Mouse (Mus musculus): ENCODE measurements around the gene Creb3. TPM values are rescaled to one million over a fixed set of nuclear protein-coding genes. Genes with fewer than 3 reads are reported as not detected.
A peak's percentile ranks its signal among the peaks of the same experiment; 100 is the strongest.

Gene Creb3
- polyA plus RNA-seq, 1 experiment from 2014 or later, result 43.3 TPM

DNA sequence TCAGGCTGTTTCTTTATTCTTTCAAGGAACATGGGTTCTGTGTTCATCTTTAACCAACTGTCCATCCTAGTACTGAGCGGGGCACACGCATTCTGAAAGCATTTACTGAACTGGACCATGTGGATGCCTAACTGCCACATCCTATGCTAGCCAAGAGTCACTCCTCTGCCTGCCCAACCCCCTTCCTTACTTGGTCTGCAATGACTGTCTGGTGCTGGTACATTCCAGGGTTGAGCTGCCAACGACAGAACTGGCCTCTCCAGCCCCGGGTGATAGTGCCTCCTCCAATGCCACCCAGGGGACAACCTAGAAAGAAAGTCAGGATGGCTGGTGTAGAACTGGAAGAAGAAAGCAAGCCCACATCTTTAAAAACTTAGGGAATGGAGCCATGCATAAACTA is 11.4 kb downstream of the Creb3 start:
- peaks cover 13% of the 10 kb centered on the region for H3K36me3 ChIP-seq (ENCODE audit: control insufficient read depth, insufficient read depth, low read length)
- WGBS, result 84% methylated on average over 4 of the region's 4 CpGs

DNA sequence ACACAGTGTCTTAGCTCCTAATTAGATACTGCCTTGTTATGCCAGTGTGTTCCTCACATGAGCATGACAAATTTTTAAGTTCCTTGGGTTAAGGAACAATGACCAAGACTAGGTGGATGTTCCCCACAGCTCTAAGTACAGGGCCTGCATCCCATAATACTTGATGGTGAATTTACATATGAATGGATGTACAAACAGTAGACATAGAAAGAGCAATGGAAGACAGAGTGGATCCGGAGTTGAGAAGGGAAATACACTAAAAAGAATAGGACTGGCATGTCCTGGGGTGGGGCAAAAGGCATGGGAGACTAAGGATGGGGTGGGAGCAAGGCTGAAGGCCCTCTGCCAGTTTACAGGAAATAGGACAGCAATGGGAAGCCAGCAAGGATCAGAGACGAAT is 13.2 kb downstream of the Creb3 start:
- H3K9me3 ChIP-seq (ENCODE audit: control insufficient read depth, low read length), result no peaks in the 10 kb centered on the region
- H3K4me2 ChIP-seq (ENCODE audit: low read depth, severe bottlenecking), result no peak overlapping the region
- H3K4me3 ChIP-seq (ENCODE audit: low read depth, low read length), result no peak overlapping the region
- H3K9ac ChIP-seq (ENCODE audit: low read length), result no peak overlapping the region
- no peak overlapping the region for H3K27ac ChIP-seq (replicated peaks; ENCODE audit: low read depth, low read length)
- H3K4me1 ChIP-seq (ENCODE audit: control insufficient read depth, insufficient read depth, low read length), result peaks cover 15% of the 10 kb centered on the region
- ATAC-seq (ENCODE audit: insufficient number of reproducible peaks, low FRiP score, low TSS enrichment, low read depth), result no peak
- peaks cover 7% of the 10 kb centered on the region for H3K36me3 ChIP-seq (ENCODE audit: control insufficient read depth, insufficient read depth, low read length)
- no peaks in the 10 kb centered on the region for H3K27me3 ChIP-seq (ENCODE audit: control insufficient read depth, insufficient read depth, low read length)
- DNase-seq (ENCODE audit: low spot score), result no peak
- 74% methylated on average over 2 of the region's 2 CpGs for WGBS

More for the DNA sequence above, 11.4 kb downstream of the Creb3 start:
- Histone ChIP-seq H3K4me1 (ENCODE audit: control insufficient read depth, insufficient read depth, low read length) (peaks cover 7% of the 10 kb centered on the region), H3K27ac (replicated peaks; ENCODE audit: low read depth, low read length) (no peak overlapping the region), H3K4me3 (ENCODE audit: low read depth, low read length) (no peak overlapping the region), H3K9me3 (ENCODE audit: control insufficient read depth, low read length) (no peaks in the 10 kb centered on the region), H3K27me3 (ENCODE audit: control insufficient read depth, insufficient read depth, low read length) (no peaks in the 10 kb centered on the region), H3K9ac (ENCODE audit: low read length) (no peak overlapping the region), H3K4me2 (ENCODE audit: low read depth, severe bottlenecking) (no peak overlapping the region)
- ATAC-seq (ENCODE audit: insufficient number of reproducible peaks, low FRiP score, low TSS enrichment, low read depth) (no peak), DNase-seq (ENCODE audit: low spot score) (no peak)

DNA sequence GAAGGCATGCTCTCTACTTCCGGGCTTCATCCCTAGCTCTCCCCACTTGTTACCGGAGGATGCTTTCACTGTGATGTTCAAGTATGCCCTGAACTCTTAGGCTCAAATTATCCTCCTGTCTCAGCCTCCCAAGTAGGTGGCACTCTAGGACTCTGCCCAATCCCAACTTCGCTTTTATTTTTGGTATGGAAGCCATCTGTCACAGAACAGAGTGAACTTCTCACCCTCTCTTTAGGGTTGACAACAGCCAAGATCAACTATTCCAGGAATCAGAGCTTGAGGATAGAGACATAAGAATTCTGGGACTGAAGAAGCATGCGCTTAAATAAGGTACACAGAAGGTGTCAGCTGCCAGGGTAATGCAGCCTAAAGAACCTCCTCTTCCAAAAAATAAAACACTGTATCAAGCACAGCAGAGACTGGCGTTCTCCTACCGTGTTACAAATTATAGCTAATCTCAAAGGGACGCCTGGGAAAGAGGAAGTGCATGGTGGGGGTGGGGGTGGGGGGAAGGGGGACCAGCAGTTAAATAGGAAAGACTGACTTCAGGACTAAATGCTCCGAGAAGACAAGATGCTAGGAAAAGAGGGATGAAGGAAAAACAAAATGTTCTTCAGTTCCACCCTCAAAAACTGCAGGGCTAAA is 15.2 kb downstream of the Creb3 start:
- Histone ChIP-seq H3K9ac (ENCODE audit: low read length) (peak overlapping the region; percentile 17; the same call in 1 of the 2 replicates), H3K4me3 (ENCODE audit: low read depth, low read length) (peak overlapping the region; percentile 80), H3K9me3 (ENCODE audit: control insufficient read depth, low read length) (no peaks in the 10 kb centered on the region), H3K4me1 (ENCODE audit: control insufficient read depth, insufficient read depth, low read length) (peaks cover 15% of the 10 kb centered on the region), H3K27me3 (ENCODE audit: control insufficient read depth, insufficient read depth, low read length) (no peaks in the 10 kb centered on the region), H3K27ac (replicated peaks; ENCODE audit: low read depth, low read length) (no peak overlapping the region), H3K4me2 (ENCODE audit: low read depth, severe bottlenecking) (peak overlapping the region; percentile 79), H3K36me3 (ENCODE audit: control insufficient read depth, insufficient read depth, low read length) (peaks cover 14% of the 10 kb centered on the region)
- DNase-seq (ENCODE audit: low spot score) (no peak), ATAC-seq (ENCODE audit: insufficient number of reproducible peaks, low FRiP score, low TSS enrichment, low read depth) (no peak)
- 48% methylated on average over 8 of the region's 8 CpGs for WGBS

DNA sequence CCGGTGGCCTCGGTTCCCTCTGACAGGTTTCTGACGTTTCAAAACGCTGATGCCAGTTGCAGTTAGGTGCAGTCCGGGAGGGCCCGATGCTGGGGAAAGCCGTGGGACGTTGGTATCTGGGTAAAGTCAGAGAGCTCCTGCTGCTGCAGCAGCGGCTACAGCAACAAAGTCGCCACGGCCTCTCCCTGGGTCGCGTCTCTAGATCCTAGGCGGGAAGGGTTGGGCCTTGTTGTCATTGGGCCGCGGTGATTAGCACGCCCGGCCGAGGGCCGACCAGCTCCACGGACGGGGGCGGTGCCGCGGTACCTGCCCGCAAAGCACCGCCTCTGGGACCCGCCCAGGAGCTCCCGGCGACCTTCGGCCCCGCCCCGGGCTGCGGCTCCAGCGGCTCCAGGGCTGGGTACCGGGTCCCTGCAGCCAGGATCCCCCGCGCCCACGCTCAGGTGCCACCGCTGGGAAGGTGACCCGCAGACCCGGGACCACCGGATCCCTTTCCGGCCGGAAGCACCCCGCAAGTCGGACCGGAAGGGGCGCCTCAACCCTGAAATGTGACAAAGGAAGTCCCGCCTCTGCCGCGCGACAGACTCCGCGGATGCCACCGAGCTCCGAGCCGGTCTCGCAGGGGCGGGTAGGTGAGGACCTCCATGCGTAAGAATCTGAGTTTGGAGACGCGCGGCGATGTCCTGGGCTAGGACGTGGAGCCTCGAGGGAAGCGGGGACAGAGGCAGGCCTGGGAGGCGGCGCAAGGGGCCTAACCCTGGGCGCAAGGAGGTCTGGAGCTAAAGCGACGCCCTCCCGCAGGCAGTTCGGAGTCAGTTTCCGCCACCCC is 16.5 kb downstream of the Creb3 start, which contains the start of the genes Rgp1 and Gba2:
Rgp1 (plus strand) TSS at position 340 of the 829 bp plus-strand sequence.
Gba2 (minus strand) TSS at position 498 of the 829 bp plus-strand sequence.
- H3K4me2 ChIP-seq (ENCODE audit: low read depth, severe bottlenecking), result peak within 1 kb of the TSS; percentile 79
- no peaks in the 10 kb centered on the region for H3K9me3 ChIP-seq (ENCODE audit: control insufficient read depth, low read length)
- peak within 1 kb of the TSS; percentile 80 for H3K4me3 ChIP-seq (ENCODE audit: low read depth, low read length)
- H3K27me3 ChIP-seq (ENCODE audit: control insufficient read depth, insufficient read depth, low read length), result no peaks in the 10 kb centered on the region
- peaks cover 20% of the 10 kb centered on the region for H3K36me3 ChIP-seq (ENCODE audit: control insufficient read depth, insufficient read depth, low read length)
- peaks cover 15% of the 10 kb centered on the region for H3K4me1 ChIP-seq (ENCODE audit: control insufficient read depth, insufficient read depth, low read length)
- peak within 1 kb of the TSS; percentile 87 for H3K9ac ChIP-seq (ENCODE audit: low read length)
- peak within 1 kb of the TSS; percentile 66; the same call in 1 of the 2 replicates for H3K27ac ChIP-seq (replicated peaks; ENCODE audit: low read depth, low read length)
- WGBS, result under 1% methylated on average over 76 of the region's 76 CpGs
- ATAC-seq (ENCODE audit: insufficient number of reproducible peaks, low FRiP score, low TSS enrichment, low read depth), result peak; percentile 89
- peak; percentile 87 for DNase-seq (ENCODE audit: low spot score)

DNA sequence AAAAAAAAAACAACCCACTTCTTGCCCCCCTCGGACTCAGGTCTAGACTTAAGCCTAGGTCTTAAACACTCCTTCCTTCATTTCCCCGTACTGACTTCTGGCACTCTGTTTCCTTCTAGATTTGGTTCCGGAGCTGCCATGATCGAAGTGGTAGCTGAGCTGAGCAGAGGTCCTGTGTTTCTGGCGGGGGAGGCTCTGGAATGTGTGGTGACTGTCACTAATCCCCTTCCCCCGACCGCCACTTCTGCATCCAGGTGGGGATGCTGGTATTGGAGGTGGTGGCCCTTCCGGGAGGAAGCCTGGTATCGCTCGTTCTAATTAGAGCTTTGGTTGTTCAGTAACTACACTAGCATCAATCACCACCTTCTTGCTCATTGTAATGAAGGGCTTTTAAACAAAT is 17.1 kb downstream of the Creb3 start:
- Histone ChIP-seq H3K27me3 (ENCODE audit: control insufficient read depth, insufficient read depth, low read length) (no peaks in the 10 kb centered on the region), H3K9ac (ENCODE audit: low read length) (peak overlapping the region; percentile 87), H3K36me3 (ENCODE audit: control insufficient read depth, insufficient read depth, low read length) (peaks cover 18% of the 10 kb centered on the region), H3K27ac (replicated peaks; ENCODE audit: low read depth, low read length) (no peak overlapping the region), H3K4me3 (ENCODE audit: low read depth, low read length) (peak overlapping the region; percentile 80), H3K4me2 (ENCODE audit: low read depth, severe bottlenecking) (peak overlapping the region; percentile 79), H3K4me1 (ENCODE audit: control insufficient read depth, insufficient read depth, low read length) (peaks cover 18% of the 10 kb centered on the region), H3K9me3 (ENCODE audit: control insufficient read depth, low read length) (no peaks in the 10 kb centered on the region)
- 10% methylated on average over 10 of the region's 10 CpGs for WGBS
- DNase-seq (ENCODE audit: low spot score) (no peak), ATAC-seq (ENCODE audit: insufficient number of reproducible peaks, low FRiP score, low TSS enrichment, low read depth) (no peak)

DNA sequence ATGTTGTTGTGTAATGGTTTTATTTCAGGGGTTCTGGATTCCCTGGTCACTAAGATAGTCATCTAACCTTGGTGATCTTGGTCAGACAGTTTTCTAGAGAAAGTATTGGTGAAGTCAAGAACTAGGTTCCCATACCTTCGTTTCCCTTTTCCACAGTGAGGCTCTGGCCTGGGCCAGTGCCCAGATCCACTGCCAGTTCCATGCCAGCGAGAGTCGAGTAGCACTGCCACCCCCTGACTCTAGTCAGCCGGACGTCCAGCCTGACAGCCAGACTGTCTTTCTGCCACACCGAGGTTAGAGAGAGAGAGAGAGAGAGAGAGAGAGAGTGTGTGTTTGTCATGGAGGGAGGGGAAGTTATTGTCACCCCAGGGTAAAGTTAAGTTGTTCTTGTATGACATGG is 17.6 kb downstream of the Creb3 start:
- WGBS, result 79% methylated on average over 6 of the region's 6 CpGs
- H3K27me3 ChIP-seq (ENCODE audit: control insufficient read depth, insufficient read depth, low read length), result no peaks in the 10 kb centered on the region
- H3K4me2 ChIP-seq (ENCODE audit: low read depth, severe bottlenecking), result peak overlapping the region; percentile 79
- H3K27ac ChIP-seq (replicated peaks; ENCODE audit: low read depth, low read length), result no peak overlapping the region
- no peaks in the 10 kb centered on the region for H3K9me3 ChIP-seq (ENCODE audit: control insufficient read depth, low read length)
- peaks cover 18% of the 10 kb centered on the region for H3K36me3 ChIP-seq (ENCODE audit: control insufficient read depth, insufficient read depth, low read length)
- H3K4me3 ChIP-seq (ENCODE audit: low read depth, low read length), result peak overlapping the region; percentile 80
- peaks cover 21% of the 10 kb centered on the region for H3K4me1 ChIP-seq (ENCODE audit: control insufficient read depth, insufficient read depth, low read length)
- DNase-seq (ENCODE audit: low spot score), result no peak
- H3K9ac ChIP-seq (ENCODE audit: low read length), result peak overlapping the region; percentile 87; the same call in 1 of the 2 replicates
- ATAC-seq (ENCODE audit: insufficient number of reproducible peaks, low FRiP score, low TSS enrichment, low read depth), result no peak

DNA sequence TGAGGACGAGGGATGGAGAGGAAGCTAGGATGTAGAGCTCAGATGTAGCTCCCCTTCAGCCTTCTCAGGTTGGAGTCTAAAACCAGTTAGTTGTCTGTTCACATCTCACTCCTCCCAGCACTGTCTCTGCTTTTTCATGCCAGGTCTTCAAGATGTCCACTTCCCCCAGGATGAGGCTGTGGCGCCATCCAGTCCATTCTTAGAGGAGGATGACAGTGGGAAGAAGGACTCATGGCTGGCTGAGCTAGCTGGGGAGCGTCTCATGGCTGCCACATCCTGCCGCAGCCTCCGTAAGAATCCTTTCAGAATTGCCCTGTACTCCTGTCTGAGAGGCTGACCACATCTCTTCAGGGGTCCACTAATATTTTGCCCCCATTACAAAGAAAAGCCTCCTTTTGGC is 18.6 kb downstream of the Creb3 start:
- 94% methylated on average over 5 of the region's 5 CpGs for WGBS
- H3K4me1 ChIP-seq (ENCODE audit: control insufficient read depth, insufficient read depth, low read length), result peaks cover 21% of the 10 kb centered on the region

DNA sequence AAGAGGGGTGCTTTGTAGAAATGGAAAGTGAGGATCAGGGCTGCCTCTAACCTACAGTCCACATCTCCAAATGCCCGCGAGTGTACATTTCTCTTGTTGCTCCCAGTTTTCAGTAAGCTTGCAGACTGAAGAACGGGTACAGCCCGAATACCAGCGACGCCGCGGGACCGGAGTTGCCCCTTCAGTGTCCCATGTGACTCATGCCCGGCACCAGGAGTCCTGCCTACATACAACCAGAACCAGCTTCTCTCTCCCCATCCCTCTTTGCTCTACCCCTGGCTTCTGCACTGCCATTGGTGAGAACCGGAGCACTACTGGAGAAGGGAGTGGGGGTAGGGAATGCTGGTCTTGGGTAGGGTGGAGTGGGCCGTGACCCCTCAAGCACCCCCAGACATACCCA is 19.2 kb downstream of the Creb3 start:
- no peak for ATAC-seq (ENCODE audit: insufficient number of reproducible peaks, low FRiP score, low TSS enrichment, low read depth)
- peaks cover 18% of the 10 kb centered on the region for H3K36me3 ChIP-seq (ENCODE audit: control insufficient read depth, insufficient read depth, low read length)
- WGBS, result 94% methylated on average over 12 of the region's 12 CpGs
- DNase-seq (ENCODE audit: low spot score), result no peak
- no peaks in the 10 kb centered on the region for H3K9me3 ChIP-seq (ENCODE audit: control insufficient read depth, low read length)
- H3K27ac ChIP-seq (replicated peaks; ENCODE audit: low read depth, low read length), result no peak overlapping the region
- no peak overlapping the region for H3K4me3 ChIP-seq (ENCODE audit: low read depth, low read length)
- H3K4me2 ChIP-seq (ENCODE audit: low read depth, severe bottlenecking), result no peak overlapping the region
- H3K4me1 ChIP-seq (ENCODE audit: control insufficient read depth, insufficient read depth, low read length), result peaks cover 21% of the 10 kb centered on the region
- no peaks in the 10 kb centered on the region for H3K27me3 ChIP-seq (ENCODE audit: control insufficient read depth, insufficient read depth, low read length)
- no peak overlapping the region for H3K9ac ChIP-seq (ENCODE audit: low read length)

More for the DNA sequence above, 18.6 kb downstream of the Creb3 start:
- Histone ChIP-seq H3K4me2 (ENCODE audit: low read depth, severe bottlenecking) (no peak overlapping the region), H3K36me3 (ENCODE audit: control insufficient read depth, insufficient read depth, low read length) (peaks cover 18% of the 10 kb centered on the region), H3K4me3 (ENCODE audit: low read depth, low read length) (no peak overlapping the region), H3K9me3 (ENCODE audit: control insufficient read depth, low read length) (no peaks in the 10 kb centered on the region), H3K27ac (replicated peaks; ENCODE audit: low read depth, low read length) (no peak overlapping the region), H3K27me3 (ENCODE audit: control insufficient read depth, insufficient read depth, low read length) (no peaks in the 10 kb centered on the region), H3K9ac (ENCODE audit: low read length) (no peak overlapping the region)
- DNase-seq (ENCODE audit: low spot score) (no peak), ATAC-seq (ENCODE audit: insufficient number of reproducible peaks, low FRiP score, low TSS enrichment, low read depth) (no peak)
